Mouse (Mus musculus) thymus, adult 18-20 months (tissue): ENCODE data around the gene Sgce.

ENCODE experiments used
- DNase-seq, 2 experiments: peaks; one replicate each; pipeline ENCODE4 v3.0.0; 2022; ENCODE audit warnings: mixed read lengths in 2 of 2

Sgce gene

DNA sequence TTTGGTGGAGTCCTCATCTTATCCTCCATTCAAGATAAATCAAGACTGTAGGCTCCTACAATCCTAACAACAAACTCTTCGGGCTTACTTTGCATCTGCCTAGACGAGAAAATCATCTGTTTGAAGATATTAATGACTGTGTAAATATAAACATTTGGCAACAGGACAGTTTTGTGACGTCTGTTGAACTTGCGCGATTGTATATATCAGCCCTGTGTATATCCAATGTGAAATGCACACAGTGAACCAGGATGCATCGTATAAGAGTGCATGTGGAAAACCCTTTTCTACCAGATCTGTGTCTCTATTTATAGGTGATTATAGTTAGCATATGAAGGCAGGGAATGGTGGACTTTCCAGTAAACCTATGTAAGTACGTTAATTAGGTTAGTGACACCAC is 104.9 kb downstream of the Sgce start:
- DNase-seq, result no peak

DNA sequence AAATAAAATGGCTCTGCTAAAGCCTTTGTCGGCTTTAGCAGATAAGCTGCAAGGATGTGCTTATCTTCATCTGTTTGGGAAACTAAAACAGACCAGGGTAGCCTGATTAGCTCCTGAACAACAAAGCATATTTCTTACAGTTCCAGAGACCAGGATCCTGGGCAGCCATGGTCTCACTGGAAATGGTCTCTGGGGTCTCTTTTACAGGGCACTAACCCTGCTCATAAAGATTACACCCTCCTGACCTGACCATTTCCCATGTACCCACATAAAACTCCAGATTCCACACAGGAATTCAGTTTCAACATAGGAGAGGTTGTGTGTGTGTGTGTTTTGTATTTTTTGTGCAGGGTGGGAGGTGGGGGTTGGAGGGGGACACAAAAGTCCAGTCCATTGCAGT is 112.2 kb downstream of the Sgce start:
- DNase-seq, result no peak

DNA sequence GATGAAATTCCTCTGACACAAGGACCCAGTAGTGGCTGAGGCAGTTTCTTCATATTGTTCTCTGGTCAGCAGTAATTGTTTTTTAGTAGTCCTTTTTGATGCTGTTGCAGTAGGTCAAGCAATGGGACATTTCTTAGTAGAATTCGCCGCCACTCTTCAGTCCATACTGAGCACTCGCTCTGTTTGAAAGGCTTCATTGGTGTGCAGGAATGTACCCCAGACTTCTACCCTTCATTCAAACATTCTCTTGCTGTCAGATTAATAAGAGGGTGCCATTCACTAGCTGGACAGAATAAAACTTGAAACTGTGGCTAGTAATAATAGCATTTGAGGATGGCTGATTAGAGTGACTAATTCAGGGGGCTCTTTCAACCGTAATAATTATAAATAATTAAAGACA is 113.8 kb downstream of the Sgce start:
- DNase-seq, result no peak

DNA sequence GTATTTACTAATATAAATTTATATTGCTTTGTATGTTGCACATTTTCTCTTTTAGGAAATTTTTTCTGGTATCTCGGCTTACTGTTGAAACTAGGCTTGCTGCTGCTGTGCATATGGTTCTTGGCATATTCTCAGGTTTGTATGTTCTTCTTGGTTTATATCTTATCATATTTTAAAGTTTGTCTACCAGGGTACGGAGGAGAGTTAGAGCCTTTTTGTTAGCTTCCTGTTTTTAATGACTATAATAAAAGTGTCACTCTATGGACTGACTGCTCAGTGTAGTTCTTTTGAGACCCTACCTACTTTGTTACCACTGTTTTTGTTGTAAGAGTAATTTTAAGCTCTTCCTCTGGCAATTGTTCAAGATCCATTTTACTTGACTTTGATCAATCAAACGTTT is 115.5 kb downstream of the Sgce start:
- DNase-seq, result no peak
